Mouse (Mus musculus) ovary, adult 2 months (tissue): Measurements from ENCODE around the gene Lefty2. TPM values are rescaled to one million over a fixed set of nuclear protein-coding genes. Genes with fewer than 3 reads are reported as not detected.

Experiments
- polyA plus RNA-seq: library from polyadenylated mRNA; depleted of rRNA; stranded (reverse); fragments of >200 nt; gene quantifications from 2 replicates; pipeline ENCODE4 v1.2.3, GENCODE M21; 2012; rRNA removed

The Lefty2 gene
- 0.38 and 0.61 TPM in 2 replicates for polyA plus RNA-seq

GRCm38 (mm10) chr1:180892808-180893207, at the start of gene Lefty2:
Gene Lefty2, plus strand, starts transcription at chr1:180893108.

GRCm38 (mm10) chr1:180850316-180851270, 42.3 kb upstream of the Lefty2 start, which contains the start of gene Sde2:
Gene Sde2, plus strand, starts transcription at chr1:180851127.

GRCm38 (mm10) chr1:180904039-180904814, 11.3 kb downstream of the Lefty2 start, which contains the start of gene Pycr2:
Gene Pycr2, plus strand, starts transcription at chr1:180904293.

GRCm38 (mm10) chr1:180934467-180935419, 41.8 kb downstream of the Lefty2 start, which contains the start of gene Lefty1:
Gene Lefty1, plus strand, starts transcription at chr1:180935022.

GRCm38 (mm10) chr1:180942166-180943031, 49.5 kb downstream of the Lefty2 start, which contains the start of gene Tmem63a:
Gene Tmem63a, plus strand, starts transcription at chr1:180942344.

Other genes starting within 250 kb of the Lefty2 start
- gene Mixl1, start 196.1 kb upstream of the Lefty2 start, polyA plus RNA-seq = not detected in 2 replicates
- 17.9 and 22.8 TPM in 2 replicates for gene Acbd3, start 167.1 kb upstream of the Lefty2 start, polyA plus RNA-seq
- 385 and 388 TPM in 2 replicates for gene H3f3a, start 79.2 kb upstream of the Lefty2 start, polyA plus RNA-seq
- 12.3 and 15.0 TPM in 2 replicates for gene Sde2, start 42.0 kb upstream of the Lefty2 start, polyA plus RNA-seq
- gene Pycr2, start 11.2 kb downstream of the Lefty2 start, polyA plus RNA-seq = 79.9 and 94.7 TPM in 2 replicates
- gene Lefty1, start 41.9 kb downstream of the Lefty2 start, polyA plus RNA-seq = 21.2 and 23.4 TPM in 2 replicates
- gene Tmem63a, start 49.2 kb downstream of the Lefty2 start, polyA plus RNA-seq = 47.3 and 47.7 TPM in 2 replicates
- gene Ephx1, start 127.8 kb downstream of the Lefty2 start, polyA plus RNA-seq = 121 and 183 TPM in 2 replicates
- not detected in 2 replicates for gene 9130409I23Rik, start 158.1 kb downstream of the Lefty2 start, polyA plus RNA-seq